ENCODE assay signal across 28 mouse cellular contexts in the genomic region with DNA sequence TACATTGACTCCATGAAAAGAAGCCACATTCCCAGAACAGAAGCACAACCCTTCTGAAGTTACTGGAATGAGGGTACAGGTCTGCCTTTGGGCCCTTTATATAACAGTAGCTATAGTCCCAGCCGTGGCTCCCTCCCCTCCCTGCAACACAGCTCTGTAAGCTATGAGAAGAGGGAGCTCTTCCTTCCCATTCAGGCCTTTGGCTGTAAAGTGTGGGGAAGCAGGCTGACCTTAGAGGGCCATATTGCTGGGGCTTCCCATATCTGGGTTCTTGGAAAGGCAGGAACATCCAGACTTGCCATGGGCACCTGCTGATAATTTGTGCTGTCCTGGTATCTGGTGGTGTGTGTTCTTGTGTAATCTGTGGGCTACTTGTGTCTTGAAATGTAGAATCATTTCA. TPM values are rescaled to one million over a fixed set of nuclear protein-coding genes. Genes with fewer than 3 reads are reported as not detected.
DNase-seq lines count a peak whose midpoint lies in the region; ATAC-seq lines count a peak whose summit lies in the region.
"Had no signal": no experiment of that assay in that cellular context is flagged by ENCODE, and none has a peak within 500 bp of the region (broad histone marks: within the 10 kb centered on the region; RNA-seq: fewer than 3 reads in every experiment).

No protein-coding gene starts in this region.

- H3K4me2 ChIP-seq in forebrain, embryonic 11.5 days (ENCODE audit: low read depth, low read length, severe bottlenecking): no peak overlapping the region
- no peak overlapping the region for H3K4me2 ChIP-seq in forebrain, embryonic 15.5 days (replicated peaks)
- no peak overlapping the region for H3K4me2 ChIP-seq in intestine, embryonic 14.5 days (ENCODE audit: low read length)
- no peak overlapping the region for H3K4me2 ChIP-seq in intestine, embryonic 15.5 days (replicated peaks)
- H3K4me2 ChIP-seq in midbrain, embryonic 11.5 days: no peak overlapping the region
- no peak overlapping the region for H3K4me2 ChIP-seq in midbrain, embryonic 16.5 days (ENCODE audit: low read length)
- H3K4me2 ChIP-seq: forebrain, embryonic 12.5 days; heart, embryonic 13.5 days; hindbrain, embryonic 13.5 days; limb, embryonic 15.5 days; midbrain, embryonic 13.5 days; neural tube, embryonic 15.5 days; stomach, embryonic 15.5 days had no signal

- no peak overlapping the region for H3K4me3 ChIP-seq in forebrain, embryonic 11.5 days (ENCODE audit: low read depth, low read length)
- H3K4me3 ChIP-seq in forebrain, embryonic 15.5 days: no peak overlapping the region
- no peak overlapping the region for H3K4me3 ChIP-seq in intestine, embryonic 14.5 days (ENCODE audit: low read depth, low read length)
- H3K4me3 ChIP-seq in intestine, embryonic 15.5 days (replicated peaks): no peak overlapping the region
- no peak overlapping the region for H3K4me3 ChIP-seq in midbrain, embryonic 11.5 days (ENCODE audit: low read depth, low read length)
- H3K4me3 ChIP-seq in midbrain, embryonic 16.5 days (ENCODE audit: low read depth, low read length): no peak overlapping the region
- H3K4me3 ChIP-seq: erythroblast, embryonic 14.5 days; forebrain, embryonic 12.5 days; heart, embryonic 13.5 days; hindbrain, embryonic 13.5 days; limb, embryonic 15.5 days; midbrain, embryonic 13.5 days; neural tube, embryonic 15.5 days; stomach, embryonic 15.5 days had no signal

- H3K9me3 ChIP-seq in forebrain, embryonic 11.5 days (ENCODE audit: control insufficient read depth, low read length): no peaks in the 10 kb centered on the region
- no peaks in the 10 kb centered on the region for H3K9me3 ChIP-seq in forebrain, embryonic 15.5 days
- no peaks in the 10 kb centered on the region for H3K9me3 ChIP-seq in intestine, embryonic 14.5 days (ENCODE audit: control insufficient read depth, low read length)
- H3K9me3 ChIP-seq in intestine, embryonic 15.5 days: no peaks in the 10 kb centered on the region
- H3K9me3 ChIP-seq in midbrain, embryonic 11.5 days (ENCODE audit: control insufficient read depth, low read length): no peaks in the 10 kb centered on the region
- no peaks in the 10 kb centered on the region for H3K9me3 ChIP-seq in midbrain, embryonic 16.5 days (replicated peaks; ENCODE audit: control insufficient read depth, low read length, poor library complexity, severe bottlenecking)
- H3K9me3 ChIP-seq: forebrain, embryonic 12.5 days; hindbrain, embryonic 13.5 days; limb, embryonic 15.5 days; midbrain, embryonic 13.5 days; neural tube, embryonic 15.5 days; stomach, embryonic 15.5 days had no signal

- H3K27ac ChIP-seq in forebrain, embryonic 11.5 days (ENCODE audit: low read depth, low read length): no peak overlapping the region
- no peak overlapping the region for H3K27ac ChIP-seq in forebrain, embryonic 15.5 days (replicated peaks)
- H3K27ac ChIP-seq in intestine, embryonic 14.5 days (ENCODE audit: low read depth): no peak overlapping the region
- H3K27ac ChIP-seq in intestine, embryonic 15.5 days: no peak overlapping the region
- no peak overlapping the region for H3K27ac ChIP-seq in midbrain, embryonic 11.5 days (ENCODE audit: low read depth, low read length)
- H3K27ac ChIP-seq in midbrain, embryonic 16.5 days (ENCODE audit: low read length): no peak overlapping the region
- H3K27ac ChIP-seq: forebrain, embryonic 12.5 days; heart, embryonic 13.5 days; hindbrain, embryonic 13.5 days; limb, embryonic 15.5 days; midbrain, embryonic 13.5 days; neural tube, embryonic 15.5 days; stomach, embryonic 15.5 days had no signal

- peak; percentile 2 for DNase-seq in forebrain, embryonic 11.5 days (ENCODE audit: low spot score)
- peak; percentile 31 for DNase-seq in intestine, embryonic 14.5 days (ENCODE audit: low spot score)
- peak; percentile 76 for DNase-seq in midbrain, embryonic 11.5 days (ENCODE audit: low spot score, missing footprints)
- DNase-seq in urinary bladder, postnatal 4 days (ENCODE audit: low spot score in 2 of 2): peak; percentile 12 to 47
- DNase-seq in urinary bladder, postnatal 25 days (ENCODE audit: low spot score): no peak
- DNase-seq: adrenal gland, adult 2 months; adrenal gland, postnatal 36 days; cerebellum, adult 18-20 months; cerebellum, postnatal 10 days; gastrocnemius, postnatal 10 days; kidney, adult 11 months; kidney, postnatal 14 days; lung, postnatal 36 days; right cerebral cortex, adult 18-20 months; thymus, postnatal 36 days had no signal

- 84% methylated on average over 1 of the region's 1 CpGs for WGBS in forebrain, embryonic 11.5 days
- 94% methylated on average over 1 of the region's 1 CpGs for WGBS in forebrain, embryonic 15.5 days
- 100% methylated on average over 1 of the region's 1 CpGs for WGBS in intestine, embryonic 14.5 days
- 83% methylated on average over 1 of the region's 1 CpGs for WGBS in intestine, embryonic 15.5 days
- WGBS in midbrain, embryonic 11.5 days: 85% methylated on average over 1 of the region's 1 CpGs
- 100% methylated on average over 1 of the region's 1 CpGs for WGBS in midbrain, embryonic 16.5 days

- no peaks in the 10 kb centered on the region for H3K27me3 ChIP-seq in forebrain, embryonic 11.5 days (ENCODE audit: control insufficient read depth, insufficient read depth, low read length)
- H3K27me3 ChIP-seq in forebrain, embryonic 15.5 days: no peaks in the 10 kb centered on the region
- H3K27me3 ChIP-seq in intestine, embryonic 14.5 days (replicated peaks; ENCODE audit: control insufficient read depth, insufficient read depth, low read length): no peaks in the 10 kb centered on the region
- no peaks in the 10 kb centered on the region for H3K27me3 ChIP-seq in intestine, embryonic 15.5 days (replicated peaks)
- H3K27me3 ChIP-seq in midbrain, embryonic 11.5 days (ENCODE audit: control insufficient read depth, insufficient read depth, low read length): no peaks in the 10 kb centered on the region
- H3K27me3 ChIP-seq in midbrain, embryonic 16.5 days (ENCODE audit: control insufficient read depth, insufficient read depth, low read depth, low read length): no peaks in the 10 kb centered on the region
- H3K27me3 ChIP-seq: CH12.LX; forebrain, embryonic 12.5 days; heart, embryonic 13.5 days; hindbrain, embryonic 13.5 days; limb, embryonic 15.5 days; midbrain, embryonic 13.5 days; neural tube, embryonic 15.5 days; stomach, embryonic 15.5 days had no signal

- H3K36me3 ChIP-seq in forebrain, embryonic 11.5 days (ENCODE audit: control insufficient read depth, insufficient read depth, low read length): no peaks in the 10 kb centered on the region; the same call in 1 of the 2 replicates
- peaks cover 76% of the 10 kb centered on the region for H3K36me3 ChIP-seq in forebrain, embryonic 15.5 days
- H3K36me3 ChIP-seq in intestine, embryonic 14.5 days (ENCODE audit: control insufficient read depth, insufficient read depth, low read length): peaks cover 84% of the 10 kb centered on the region
- peaks cover 13% of the 10 kb centered on the region for H3K36me3 ChIP-seq in intestine, embryonic 15.5 days
- peaks cover 8% of the 10 kb centered on the region for H3K36me3 ChIP-seq in midbrain, embryonic 11.5 days (ENCODE audit: control insufficient read depth, insufficient read depth, low read length)
- peaks cover 40% of the 10 kb centered on the region for H3K36me3 ChIP-seq in midbrain, embryonic 16.5 days (ENCODE audit: control insufficient read depth, insufficient read depth, low read length)

- no peak for ATAC-seq in forebrain, embryonic 11.5 days (replicated peaks; ENCODE audit: low FRiP score)
- ATAC-seq in forebrain, embryonic 15.5 days (replicated peaks): no peak
- no peak for ATAC-seq in intestine, embryonic 14.5 days (replicated peaks; ENCODE audit: low FRiP score, low TSS enrichment, low read depth)
- no peak for ATAC-seq in intestine, embryonic 15.5 days
- ATAC-seq in midbrain, embryonic 11.5 days (ENCODE audit: low FRiP score): no peak
- ATAC-seq in midbrain, embryonic 16.5 days: no peak
- ATAC-seq: activated CD4-positive, CD25-positive, alpha-beta regulatory T cell, adult 4 months; midbrain, embryonic 13.5 days had no signal

- H3K9ac ChIP-seq in forebrain, embryonic 11.5 days (ENCODE audit: low read length): no peak overlapping the region
- no peak overlapping the region for H3K9ac ChIP-seq in forebrain, embryonic 15.5 days (replicated peaks)
- H3K9ac ChIP-seq in intestine, embryonic 14.5 days (ENCODE audit: low read length): no peak overlapping the region
- H3K9ac ChIP-seq in intestine, embryonic 15.5 days: no peak overlapping the region
- no peak overlapping the region for H3K9ac ChIP-seq in midbrain, embryonic 11.5 days (ENCODE audit: low read length)
- H3K9ac ChIP-seq in midbrain, embryonic 16.5 days (ENCODE audit: low read depth, low read length): no peak overlapping the region
- H3K9ac ChIP-seq: forebrain, embryonic 12.5 days; heart, embryonic 13.5 days; hindbrain, embryonic 13.5 days; limb, embryonic 15.5 days; midbrain, embryonic 13.5 days; neural tube, embryonic 15.5 days; stomach, embryonic 15.5 days had no signal

- no peaks in the 10 kb centered on the region for H3K4me1 ChIP-seq in forebrain, embryonic 11.5 days (replicated peaks; ENCODE audit: control insufficient read depth, insufficient read depth, low read length)
- H3K4me1 ChIP-seq in forebrain, embryonic 15.5 days: no peaks in the 10 kb centered on the region
- H3K4me1 ChIP-seq in intestine, embryonic 14.5 days (replicated peaks; ENCODE audit: control insufficient read depth, insufficient read depth, low read length): no peaks in the 10 kb centered on the region
- no peaks in the 10 kb centered on the region for H3K4me1 ChIP-seq in intestine, embryonic 15.5 days (replicated peaks)
- no peaks in the 10 kb centered on the region for H3K4me1 ChIP-seq in midbrain, embryonic 11.5 days (ENCODE audit: control insufficient read depth, insufficient read depth, low read length)
- H3K4me1 ChIP-seq in midbrain, embryonic 16.5 days (ENCODE audit: control insufficient read depth, insufficient read depth, low read length): no peaks in the 10 kb centered on the region
- H3K4me1 ChIP-seq: forebrain, embryonic 12.5 days; heart, embryonic 13.5 days; hindbrain, embryonic 13.5 days; limb, embryonic 15.5 days; midbrain, embryonic 13.5 days; neural tube, embryonic 15.5 days; stomach, embryonic 15.5 days had no signal

RNA-seq across cellular contexts. Expression of a gene that starts 24.3 kb away (rescaled TPM):
- polyA plus RNA-seq in forebrain, embryonic 11.5 days (2014; fragmentation: Nextera tagmentation; extraction: Ambion mirVana): 2.8 and 2.9 TPM in 2 replicates
- 4.4 and 5.8 TPM in 2 replicates for polyA plus RNA-seq in forebrain, embryonic 15.5 days (2015; fragmentation: Nextera tagmentation; extraction: Ambion mirVana)
- polyA plus RNA-seq in intestine, embryonic 14.5 days (2014; fragmentation: Nextera tagmentation; extraction: Ambion mirVana): 2.1 and 3.4 TPM in 2 replicates
- polyA plus RNA-seq in intestine, embryonic 15.5 days (2015; fragmentation: Nextera tagmentation; extraction: Ambion mirVana): 1.1 and 1.2 TPM in 2 replicates
- polyA plus RNA-seq in midbrain, embryonic 11.5 days (2014; fragmentation: Nextera tagmentation; extraction: Ambion mirVana): 2.5 and 2.9 TPM in 2 replicates
- 3.1 and 3.2 TPM in 2 replicates for polyA plus RNA-seq in midbrain, embryonic 16.5 days (2015; fragmentation: Nextera tagmentation; extraction: Ambion mirVana)

RNA-seq across cellular contexts. Expression of a gene that starts 24.6 kb away (rescaled TPM):
- polyA plus RNA-seq in forebrain, embryonic 11.5 days (2014; fragmentation: Nextera tagmentation; extraction: Ambion mirVana): 4.7 and 4.8 TPM in 2 replicates
- 6.6 and 7.1 TPM in 2 replicates for polyA plus RNA-seq in forebrain, embryonic 15.5 days (2015; fragmentation: Nextera tagmentation; extraction: Ambion mirVana)
- 5.4 and 5.9 TPM in 2 replicates for polyA plus RNA-seq in intestine, embryonic 14.5 days (2014; fragmentation: Nextera tagmentation; extraction: Ambion mirVana)
- 3.3 and 3.6 TPM in 2 replicates for polyA plus RNA-seq in intestine, embryonic 15.5 days (2015; fragmentation: Nextera tagmentation; extraction: Ambion mirVana)
- polyA plus RNA-seq in midbrain, embryonic 11.5 days (2014; fragmentation: Nextera tagmentation; extraction: Ambion mirVana): 4.6 and 5.8 TPM in 2 replicates
- polyA plus RNA-seq in midbrain, embryonic 16.5 days (2015; fragmentation: Nextera tagmentation; extraction: Ambion mirVana): 6.7 and 7.6 TPM in 2 replicates
- polyA plus RNA-seq: erythroblast, embryonic 14.5 days had no signal
